Mouse (Mus musculus) kidney, adult 2 months (tissue): ENCODE measurements around the gene Atg7.

Source experiments
- CTCF ChIP-seq: fragments of 200-500 bp; conservative IDR thresholded peaks from 2 replicates; pipeline ENCODE4 v1.5.1; 2011; ENCODE audit warnings: low read depth, mild to moderate bottlenecking, control low read depth, low read length, moderate library complexity, mixed read lengths; ENCODE audit not compliant: insufficient read depth, insufficient read length
- POLR2A ChIP-seq: fragments of 200-500 bp; IDR thresholded peaks from one replicate; pipeline ENCODE4 v1.6.1; 2011; ENCODE audit warnings: low read depth, low read length, control low read depth

DNA sequence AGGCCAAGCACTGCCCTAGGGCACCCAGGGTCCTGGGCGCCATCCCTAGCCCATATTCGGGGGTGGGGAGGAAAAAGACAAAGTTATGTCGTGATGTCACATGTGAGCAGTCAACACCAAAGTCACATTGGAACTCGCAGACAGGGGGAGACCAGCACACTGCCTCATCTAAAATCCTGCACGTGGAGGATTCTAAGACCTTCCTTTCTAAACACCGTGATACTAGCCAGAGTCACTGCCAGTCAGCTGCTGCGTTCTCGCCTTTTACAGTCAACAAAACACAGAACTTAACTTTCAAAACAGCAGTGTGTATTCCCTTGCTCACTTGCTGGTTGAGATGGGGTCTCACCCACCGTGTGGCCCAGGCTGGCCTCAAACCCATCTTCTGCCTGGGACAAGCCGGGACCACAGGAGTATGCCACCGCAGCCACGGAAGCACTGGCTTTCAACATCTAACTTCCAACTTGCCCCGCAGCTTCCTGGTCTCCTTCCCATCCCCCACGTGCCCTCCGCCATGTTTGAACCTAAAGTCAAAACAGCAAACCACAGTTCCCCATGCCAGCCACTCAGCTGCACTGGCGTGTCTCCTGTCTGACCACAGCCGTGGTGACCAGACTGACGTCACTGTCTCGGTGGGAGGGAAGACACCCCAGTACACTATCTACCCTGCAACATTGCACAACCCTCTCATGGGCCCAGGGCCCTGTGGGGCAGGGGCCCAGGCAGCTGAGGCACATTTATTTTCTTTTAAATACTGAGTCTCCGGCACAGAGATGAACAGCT, 250.7 kb downstream of the Atg7 start:
- 0 out of 2 replicates have a peak, but pooled peaks have one; percentile 2 for TF ChIP-seq CTCF
- TF ChIP-seq POLR2A = no peak
